Mouse (Mus musculus) megakaryocyte-erythroid progenitor cell, adult 5 weeks (primary cell): Measurements from ENCODE around the gene Prdm5. TPM values are rescaled to one million over a fixed set of nuclear protein-coding genes. Genes with fewer than 3 reads are reported as not detected.

Experiments used
- polyA plus RNA-seq: library from polyadenylated mRNA; stranded (reverse); fragments of >175 nt; gene quantifications from 2 replicates; pipeline ENCODE4 v1.2.3, GENCODE M21; 2012

Prdm5 gene
- polyA plus RNA-seq: 2.0 and 2.1 TPM in 2 replicates

GRCm38 (mm10) chr6:65778861-65779688, at the start of gene Prdm5:
Gene Prdm5, plus strand, starts transcription at chr6:65778988.

GRCm38 (mm10) chr6:65952309-65952708, 173.5 kb downstream of the Prdm5 start, which contains the start of gene 4930544G11Rik:
Gene 4930544G11Rik, plus strand, starts transcription at chr6:65952609.

Other genes with a start within 250 kb of the Prdm5 start
- 0.08 and 0.09 TPM in 2 replicates for gene Ndnf, start 107.4 kb upstream of the Prdm5 start, polyA plus RNA-seq
- not detected in 2 replicates for gene 4930544G11Rik, start 173.6 kb downstream of the Prdm5 start, polyA plus RNA-seq